Comparison of ENCODE assay signal across 12 mouse cellular contexts in the genomic region with DNA sequence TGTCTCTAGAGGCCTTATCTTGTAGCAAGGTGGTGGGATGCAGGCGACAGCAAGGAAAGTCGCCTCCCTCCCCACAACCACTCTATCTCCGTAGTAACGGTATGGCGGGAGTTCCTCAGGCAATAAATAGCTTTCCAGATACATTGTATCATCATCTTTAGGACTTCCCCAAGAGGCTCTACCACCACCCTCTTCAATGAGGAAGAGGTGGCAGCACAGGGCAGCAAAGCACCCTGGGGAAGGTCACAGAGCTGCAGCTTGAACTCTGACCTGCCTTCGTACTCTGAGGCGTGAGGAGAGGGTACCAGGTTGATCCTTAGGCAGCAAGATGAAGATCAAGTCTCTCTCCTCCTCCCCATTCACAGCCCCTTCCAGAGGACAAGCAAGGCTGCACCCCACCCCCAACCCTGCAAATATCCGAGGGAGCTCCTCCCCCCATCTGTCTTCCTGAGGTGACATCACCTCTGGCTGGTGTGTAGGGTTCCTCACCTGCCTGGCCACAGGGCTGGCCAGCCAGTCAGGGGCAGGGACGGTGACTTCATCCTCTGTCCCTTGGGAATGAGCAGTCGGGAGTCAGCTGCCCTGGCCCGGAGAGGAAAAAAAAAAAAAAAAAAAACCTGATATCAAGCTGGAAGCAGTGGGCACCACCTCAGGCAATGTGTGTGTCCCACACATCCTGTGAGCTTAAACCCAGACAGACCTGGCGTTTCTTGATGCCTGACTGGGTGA. TPM values are rescaled to one million over a fixed set of nuclear protein-coding genes. Genes with fewer than 3 reads are reported as not detected.
DNase-seq lines count a peak whose midpoint lies in the region; ATAC-seq and TF ChIP-seq lines count a peak whose summit lies in the region.
"Had no signal": no experiment of that assay in that cellular context is flagged by ENCODE, and none has a peak within 500 bp of the region (broad histone marks: within the 10 kb centered on the region; RNA-seq: fewer than 3 reads in every experiment).

No protein-coding gene starts in this region.

- TF ChIP-seq CTCF in lung, embryonic 14.5 days (IDR thresholded peaks at IDR 0.05; ENCODE audit: low read depth): no peak
- TF ChIP-seq CTCF in heart, postnatal 0 days (IDR thresholded peaks at IDR 0.05; ENCODE audit: low read depth): no peak

- no peak for ATAC-seq in lung, embryonic 14.5 days (ENCODE audit: insufficient read depth)
- ATAC-seq in heart, postnatal 0 days (ENCODE audit: insufficient read depth, low read depth): peak; percentile 47
- ATAC-seq: forebrain, embryonic 16.5 days; midbrain, embryonic 13.5 days had no signal

- no peak overlapping the region for H3K4me3 ChIP-seq in lung, embryonic 14.5 days (ENCODE audit: low read depth, low read length)
- no peak overlapping the region for H3K4me3 ChIP-seq in heart, postnatal 0 days (ENCODE audit: low read depth, low read length)
- peak overlapping the region; percentile 70 for H3K4me3 ChIP-seq in megakaryocyte, embryonic 14.5 days (replicated peaks)
- H3K4me3 ChIP-seq: midbrain, embryonic 13.5 days had no signal

- peak overlapping the region; percentile 50; the same call in 1 of the 2 replicates for H3K27ac ChIP-seq in lung, embryonic 14.5 days (ENCODE audit: low read depth)
- no peak overlapping the region for H3K27ac ChIP-seq in heart, postnatal 0 days (ENCODE audit: low read depth)
- H3K27ac ChIP-seq: midbrain, embryonic 13.5 days had no signal

- H3K9me3 ChIP-seq in lung, embryonic 14.5 days (ENCODE audit: low read depth, low read length): no peaks in the 10 kb centered on the region
- no peaks in the 10 kb centered on the region for H3K9me3 ChIP-seq in heart, postnatal 0 days (replicated peaks; ENCODE audit: control insufficient read depth, low read length)
- peaks cover 9% of the 10 kb centered on the region; the same call in 1 of the 2 replicates for H3K9me3 ChIP-seq in megakaryocyte, embryonic 14.5 days
- H3K9me3 ChIP-seq: midbrain, embryonic 13.5 days had no signal

- WGBS in lung, embryonic 14.5 days: 20% methylated on average over 12 of the region's 12 CpGs
- WGBS in heart, postnatal 0 days: 22% methylated on average over 12 of the region's 12 CpGs

- DNase-seq in embryo, embryonic 10 days (ENCODE audit: low spot score): peak; percentile 22
- DNase-seq in embryo, embryonic 10.5 days (ENCODE audit: low spot score): no peak
- no peak for DNase-seq in lung, embryonic 14.5 days
- no peak for DNase-seq in lung, postnatal 4 days
- DNase-seq in heart, postnatal 0 days (ENCODE audit: low spot score): peak; percentile 50
- no peak for DNase-seq in ovary, postnatal 10 days (ENCODE audit: low spot score)
- DNase-seq in thymus, adult 18-20 months: no peak
- DNase-seq: adrenal gland, postnatal 36 days had no signal

- H3K4me1 ChIP-seq in lung, embryonic 14.5 days (ENCODE audit: insufficient read depth): peaks cover 18% of the 10 kb centered on the region; the same call in 1 of the 2 replicates
- peaks cover 36% of the 10 kb centered on the region for H3K4me1 ChIP-seq in heart, postnatal 0 days (ENCODE audit: control insufficient read depth, insufficient read depth)
- H3K4me1 ChIP-seq in megakaryocyte, embryonic 14.5 days: peaks cover 94% of the 10 kb centered on the region

- H3K36me3 ChIP-seq in lung, embryonic 14.5 days (ENCODE audit: insufficient read depth): no peaks in the 10 kb centered on the region
- no peaks in the 10 kb centered on the region for H3K36me3 ChIP-seq in heart, postnatal 0 days (replicated peaks; ENCODE audit: control insufficient read depth, insufficient read depth, low read length)
- H3K36me3 ChIP-seq in megakaryocyte, embryonic 14.5 days (replicated peaks; ENCODE audit: low read length): peaks cover 38% of the 10 kb centered on the region
- H3K36me3 ChIP-seq: midbrain, embryonic 13.5 days had no signal

- TF ChIP-seq EP300 in heart, postnatal 0 days (IDR thresholded peaks at IDR 0.05; ENCODE audit: low read depth): no peak

- no peaks in the 10 kb centered on the region for H3K27me3 ChIP-seq in lung, embryonic 14.5 days (ENCODE audit: insufficient read depth, low read length)
- H3K27me3 ChIP-seq in heart, postnatal 0 days (ENCODE audit: control insufficient read depth, insufficient read depth, low read length): no peaks in the 10 kb centered on the region
- H3K27me3 ChIP-seq in megakaryocyte, embryonic 14.5 days (replicated peaks): peaks cover 5% of the 10 kb centered on the region
- H3K27me3 ChIP-seq: midbrain, embryonic 13.5 days had no signal

- H3K9ac ChIP-seq in lung, embryonic 14.5 days: no peak overlapping the region
- H3K9ac ChIP-seq in heart, postnatal 0 days (replicated peaks; ENCODE audit: low read depth, low read length): no peak overlapping the region; the same call in 1 of the 2 replicates
- H3K9ac ChIP-seq: midbrain, embryonic 13.5 days had no signal

- no peak overlapping the region for H3K4me2 ChIP-seq in lung, embryonic 14.5 days
- no peak overlapping the region for H3K4me2 ChIP-seq in heart, postnatal 0 days (ENCODE audit: low read depth, low read length)
- H3K4me2 ChIP-seq: midbrain, embryonic 13.5 days had no signal

RNA-seq across cellular contexts. Expression of gene Crybb3, which starts 41.1 kb away (rescaled TPM):
- polyA plus RNA-seq in lung, embryonic 14.5 days (2014; fragmentation: Nextera tagmentation; extraction: Ambion mirVana): 0.46 and 1.1 TPM in 2 replicates
- not detected in 2 replicates for total RNA-seq in heart, postnatal 0 days (2014; rRNA removed; ENCODE audit: low replicate concordance)
- 0.77 and 0.89 TPM in 2 replicates for polyA plus RNA-seq in heart, postnatal 0 days (2015; fragmentation: Nextera tagmentation; extraction: Ambion mirVana)
- 1.6 and 3.5 TPM in 2 replicates for polyA plus RNA-seq in megakaryocyte, embryonic 14.5 days (2012; ENCODE audit: insufficient read depth, low replicate concordance)
- total RNA-seq: neutrophil, adult 5-6 weeks had no signal

RNA-seq across cellular contexts. Expression of gene Crybb2, which starts 52.6 kb away (rescaled TPM):
- polyA plus RNA-seq in lung, embryonic 14.5 days (2014; fragmentation: Nextera tagmentation; extraction: Ambion mirVana): not detected in 2 replicates
- not detected in 2 replicates for total RNA-seq in heart, postnatal 0 days (2014; rRNA removed; ENCODE audit: low replicate concordance)
- polyA plus RNA-seq in heart, postnatal 0 days (2015; fragmentation: Nextera tagmentation; extraction: Ambion mirVana): not detected in 2 replicates
- not detected in 2 replicates for polyA plus RNA-seq in megakaryocyte, embryonic 14.5 days (2012; ENCODE audit: insufficient read depth, low replicate concordance)
- total RNA-seq: adrenal gland, postnatal 36 days; neutrophil, adult 5-6 weeks had no signal
- polyA plus RNA-seq: forebrain, embryonic 16.5 days; midbrain, embryonic 13.5 days had no signal

Comparison
In these comparisons a context has a peak if more than half of its experiments do, and no peak if none do; other contexts are left out.
1. DNase-seq: peak in embryo, embryonic 10 days (single experiment) and heart, postnatal 0 days (single experiment); none in embryo, embryonic 10.5 days (single experiment), lung, embryonic 14.5 days (single experiment), lung, postnatal 4 days (0 of 2), ovary, postnatal 10 days (single experiment) and thymus, adult 18-20 months (0 of 2).